Mouse (Mus musculus): Measurements from ENCODE around the gene Nr5a1. TPM values are rescaled to one million over a fixed set of nuclear protein-coding genes. Genes with fewer than 3 reads are reported as not detected.

Gene Nr5a1
- polyA plus RNA-seq, 1 experiment from 2014 or later, result not detected

DNA sequence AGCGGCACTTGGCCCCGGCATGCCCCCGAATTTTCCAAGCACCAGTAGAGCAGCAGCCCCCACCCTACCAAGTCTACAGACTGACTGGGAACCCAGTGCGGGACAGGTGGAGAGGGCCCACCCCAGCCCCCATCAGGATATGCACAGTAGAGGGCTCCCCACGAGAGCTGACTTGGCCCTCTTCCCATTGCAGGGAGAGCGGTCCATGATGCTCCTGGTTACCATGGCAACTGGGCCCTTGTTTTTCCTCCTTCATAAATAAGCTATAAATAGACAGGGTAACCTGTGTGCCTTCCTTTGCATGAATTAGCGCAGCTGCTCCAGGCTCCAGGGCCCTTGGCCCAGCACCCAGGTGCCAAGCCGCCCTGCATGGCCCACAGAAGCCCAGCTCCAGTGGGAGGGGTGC lies 67.1 kb downstream of the Nr5a1 start:
- Histone ChIP-seq H3K4me1 (peaks cover 18% of the 10 kb centered on the region), H3K9me3 (no peaks in the 10 kb centered on the region), H3K9ac (no peak overlapping the region), H3K36me3 (peaks cover under 1% of the 10 kb centered on the region; the same call in 1 of the 2 replicates), H3K27ac (replicated peaks) (no peak overlapping the region), H3K27me3 (replicated peaks) (0 out of 2 replicates have a peak, but pooled peaks cover 4% of the 10 kb centered on the region), H3K4me2 (no peak overlapping the region), H3K4me3 (no peak overlapping the region)
- WGBS, result 64% methylated on average over 8 of the region's 8 CpGs
- ATAC-seq (ENCODE audit: extremely low read depth, insufficient number of reproducible peaks, low FRiP score, low TSS enrichment), result no peak

DNA sequence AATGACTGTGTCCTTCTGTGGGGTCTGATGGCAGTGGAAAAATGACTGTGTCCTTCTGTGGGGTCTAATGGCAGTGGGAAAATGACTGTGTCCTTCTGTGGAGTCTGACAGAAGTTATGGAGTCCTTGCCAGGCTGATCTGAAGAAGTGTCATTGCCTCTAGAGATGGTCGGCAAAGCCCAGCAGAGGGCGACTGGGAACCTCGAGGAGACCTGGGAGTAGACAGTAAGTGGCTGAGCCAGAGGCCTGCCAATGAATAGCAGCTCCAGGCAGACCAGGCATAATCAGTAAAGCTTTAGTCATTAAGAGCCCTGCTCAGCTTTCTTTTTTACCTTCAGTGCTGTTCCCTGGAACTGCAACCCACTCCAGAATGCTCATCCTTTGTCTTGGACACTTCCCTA lies 68.4 kb downstream of the Nr5a1 start:
- Histone ChIP-seq H3K9me3 (no peaks in the 10 kb centered on the region), H3K4me2 (no peak overlapping the region), H3K4me1 (peaks cover 18% of the 10 kb centered on the region), H3K27me3 (replicated peaks) (0 out of 2 replicates have a peak, but pooled peaks cover 4% of the 10 kb centered on the region), H3K9ac (no peak overlapping the region), H3K36me3 (peaks cover 13% of the 10 kb centered on the region), H3K4me3 (no peak overlapping the region), H3K27ac (replicated peaks) (no peak overlapping the region)
- 0% methylated on average over 3 of the region's 3 CpGs for WGBS
- ATAC-seq (ENCODE audit: extremely low read depth, insufficient number of reproducible peaks, low FRiP score, low TSS enrichment), result no peak

DNA sequence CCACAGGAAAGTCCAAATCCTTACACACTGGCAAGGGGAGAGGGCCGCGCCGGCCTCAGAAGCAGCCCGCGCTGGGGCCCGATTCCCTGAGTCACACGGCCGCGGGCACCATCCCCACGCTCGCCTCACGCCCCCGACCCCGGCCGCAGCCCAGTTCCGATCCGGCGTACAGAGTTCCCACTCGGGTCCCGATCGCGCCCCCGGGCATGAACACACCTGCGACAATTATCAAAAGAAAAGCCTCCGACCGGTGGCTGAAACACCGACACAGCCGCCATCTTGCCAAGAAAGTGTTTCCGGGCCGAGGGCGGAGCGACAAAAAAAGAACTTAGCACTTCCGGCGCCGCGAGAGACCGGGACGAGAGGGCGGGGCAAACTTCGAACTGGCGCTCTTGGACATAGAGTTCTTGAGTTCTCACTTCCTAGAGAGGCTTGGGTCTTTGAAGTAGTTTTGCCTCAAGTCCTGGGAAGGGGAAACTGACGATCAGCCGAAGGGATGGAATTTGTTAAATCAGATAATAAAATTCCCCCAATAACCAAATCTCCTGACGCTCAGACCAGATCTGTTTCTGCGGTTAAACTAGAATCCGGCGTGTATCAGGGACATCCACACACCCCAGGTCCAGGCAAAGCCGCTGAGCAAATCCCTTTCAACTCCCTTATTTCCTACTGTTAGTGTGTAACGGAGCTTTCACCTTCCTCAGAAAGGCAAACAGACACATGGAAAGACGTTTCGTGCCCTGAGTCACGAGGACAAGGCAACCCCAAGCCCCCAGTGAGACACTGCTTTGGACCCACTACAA lies 70.5 kb downstream of the Nr5a1 start, which contains the start of gene Psmb7:
Psmb7 (minus strand) TSS at position 463 of the 803 bp plus-strand sequence.
- Histone ChIP-seq H3K4me3 (peak within 1 kb of the TSS; percentile 89), H3K9me3 (no peaks in the 10 kb centered on the region), H3K27me3 (replicated peaks) (no peaks in the 10 kb centered on the region), H3K4me1 (peaks cover 18% of the 10 kb centered on the region), H3K36me3 (peaks cover 32% of the 10 kb centered on the region), H3K27ac (replicated peaks) (0 out of 2 replicates have a peak within 1 kb of the TSS, but pooled peaks have one; percentile 56), H3K4me2 (peak within 1 kb of the TSS; percentile 77), H3K9ac (peak within 1 kb of the TSS; percentile 97)
- WGBS, result 2% methylated on average over 52 of the region's 52 CpGs
- peak; percentile 51; the same call in 1 of the 2 replicates for ATAC-seq (ENCODE audit: extremely low read depth, insufficient number of reproducible peaks, low FRiP score, low TSS enrichment)

Other genes starting within 250 kb of the Nr5a1 start
- 67.8 and 74.5 TPM in 2 replicates for gene Nek6, start 202.9 kb downstream of the Nr5a1 start, polyA plus RNA-seq (2015; fragmentation: Nextera tagmentation; extraction: Ambion mirVana)
- gene Psmb7, start 70.5 kb downstream of the Nr5a1 start, polyA plus RNA-seq (2015; fragmentation: Nextera tagmentation; extraction: Ambion mirVana), result 213 and 245 TPM in 2 replicates
- gene Nr6a1, start 213.1 kb upstream of the Nr5a1 start, polyA plus RNA-seq (2015; fragmentation: Nextera tagmentation; extraction: Ambion mirVana), result 0.87 and 1.2 TPM in 2 replicates
- gene Olfml2a, start 217.4 kb upstream of the Nr5a1 start, polyA plus RNA-seq (2015; fragmentation: Nextera tagmentation; extraction: Ambion mirVana), result 5.0 and 5.1 TPM in 2 replicates